Mouse (Mus musculus): Measurements from ENCODE around the gene Lix1l. TPM values are rescaled to one million over a fixed set of nuclear protein-coding genes. Genes with fewer than 3 reads are reported as not detected.
"Not testable (repeated sequence)": the region's sequence is repeated elsewhere in the genome, so short reads cannot be mapped to it uniquely, and the experiment has no call there.

Gene Lix1l
- polyA plus RNA-seq, 1 experiment from 2014 or later = 6.7 TPM

DNA sequence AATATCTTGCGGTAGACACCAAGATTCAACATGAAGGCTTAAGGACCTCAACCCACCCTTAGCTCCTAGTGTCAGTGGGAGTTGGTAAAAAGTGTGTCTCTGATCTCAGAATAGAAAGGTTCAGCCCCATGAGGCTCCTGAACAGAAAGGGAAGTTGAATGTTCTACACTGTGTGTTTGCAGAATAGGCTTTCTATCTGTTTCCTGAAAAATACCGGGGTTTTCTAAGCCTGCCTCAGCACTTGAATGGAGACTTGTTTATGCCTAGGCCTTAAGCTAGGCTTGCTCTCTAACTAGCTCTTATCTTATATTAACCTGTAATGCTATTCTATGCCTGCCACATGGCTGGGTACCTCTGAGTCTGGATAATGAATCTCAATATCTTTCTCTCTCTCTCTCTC is 60.0 kb downstream of the Lix1l start:
- Histone ChIP-seq H3K4me1 (0 out of 2 replicates have a peak, but pooled peaks cover 7% of the 10 kb centered on the region), H3K27me3 (replicated peaks) (no peaks in the 10 kb centered on the region), H3K36me3 (no peaks in the 10 kb centered on the region), H3K4me2 (replicated peaks) (no peak overlapping the region), H3K27ac (no peak overlapping the region), H3K9ac (no peak overlapping the region), H3K9me3 (no peaks in the 10 kb centered on the region), H3K4me3 (no peak overlapping the region)
- no peak for ATAC-seq (ENCODE audit: low FRiP score, low read depth)
- 87% methylated on average over 2 of the region's 2 CpGs for WGBS

DNA sequence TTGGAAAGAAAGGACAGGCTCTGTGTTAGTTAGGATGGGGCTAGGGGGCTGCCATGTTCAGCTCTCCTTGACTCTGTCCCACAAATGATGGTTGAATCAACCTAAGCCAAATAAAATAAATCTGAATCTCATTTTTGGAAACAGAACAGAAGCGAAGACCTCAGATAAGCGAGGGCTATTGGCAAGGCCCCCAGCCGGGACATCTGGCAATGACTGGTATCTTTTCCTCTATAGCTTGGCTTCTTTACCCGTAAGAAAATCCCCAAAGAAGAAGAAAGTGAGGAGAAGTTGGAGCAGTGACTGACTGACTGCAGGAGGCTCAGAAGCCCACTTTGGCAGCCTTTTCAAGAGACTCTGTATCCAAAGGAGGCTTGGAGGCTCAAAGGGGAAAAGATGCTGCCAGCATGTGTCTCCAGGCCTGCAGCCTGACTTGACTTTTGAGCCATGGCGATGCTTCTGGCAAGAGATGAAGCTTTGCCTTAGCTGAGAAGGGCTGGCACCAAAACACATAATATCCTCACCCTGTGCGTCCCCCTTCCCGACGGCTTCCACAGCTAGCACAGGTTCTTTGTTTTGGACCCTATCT is 61.9 kb downstream of the Lix1l start:
- 0 out of 2 replicates have a peak overlapping the region, but pooled peaks have one; percentile 21 for H3K9ac ChIP-seq
- peak overlapping the region; percentile 57 for H3K4me2 ChIP-seq (replicated peaks)
- no peak overlapping the region for H3K4me3 ChIP-seq
- no peak overlapping the region for H3K27ac ChIP-seq
- no peak for ATAC-seq (ENCODE audit: low FRiP score, low read depth)
- 54% methylated on average over 8 of the region's 8 CpGs for WGBS
- H3K9me3 ChIP-seq = no peaks in the 10 kb centered on the region
- H3K27me3 ChIP-seq (replicated peaks) = no peaks in the 10 kb centered on the region
- 0 out of 2 replicates have a peak, but pooled peaks cover 7% of the 10 kb centered on the region for H3K4me1 ChIP-seq
- no peaks in the 10 kb centered on the region for H3K36me3 ChIP-seq

DNA sequence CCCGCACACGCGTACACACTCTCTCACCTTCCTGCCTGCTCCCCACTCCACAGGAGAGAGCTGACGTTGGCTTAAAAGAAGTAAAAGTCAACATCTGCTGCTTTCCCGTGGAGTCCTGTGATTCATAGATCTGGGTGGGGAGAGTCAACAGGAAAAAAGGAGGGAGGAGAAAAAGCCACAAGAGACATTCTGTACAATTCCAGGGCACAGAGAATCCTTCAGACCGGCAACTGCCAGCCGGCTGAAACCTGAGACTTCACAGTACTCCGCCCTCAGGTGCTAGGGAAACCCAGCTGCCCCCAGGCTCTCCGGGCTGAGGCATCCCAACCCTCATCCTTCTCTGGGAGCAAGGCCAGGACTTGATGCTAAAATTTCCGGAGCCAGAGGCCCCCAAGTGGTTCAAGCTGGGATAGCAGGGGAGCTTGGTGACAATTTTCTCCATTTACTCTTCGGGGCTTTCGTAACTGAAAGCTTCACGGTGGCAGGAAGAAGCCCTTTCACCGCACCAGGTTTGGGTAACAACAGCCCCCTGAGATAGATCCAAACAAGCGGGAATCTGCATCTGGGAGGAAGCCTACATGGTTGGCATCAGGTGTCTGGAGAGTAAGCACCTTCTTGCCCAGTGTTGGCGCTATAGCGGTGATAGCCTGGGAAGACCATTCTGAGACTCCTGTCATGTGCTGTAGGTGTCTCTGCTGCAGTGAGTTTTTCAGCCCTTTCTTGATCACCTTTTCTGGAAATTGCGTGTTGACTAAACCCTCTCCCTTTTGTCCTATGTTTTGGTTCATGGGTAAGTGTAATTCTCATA is 62.7 kb downstream of the Lix1l start:
- no peak overlapping the region for H3K27ac ChIP-seq
- peak; percentile 87 for ATAC-seq (ENCODE audit: low FRiP score, low read depth)
- H3K36me3 ChIP-seq = no peaks in the 10 kb centered on the region
- H3K9ac ChIP-seq = 0 out of 2 replicates have a peak overlapping the region, but pooled peaks have one; percentile 21
- H3K4me1 ChIP-seq = 0 out of 2 replicates have a peak, but pooled peaks cover 7% of the 10 kb centered on the region
- H3K9me3 ChIP-seq = no peaks in the 10 kb centered on the region
- H3K27me3 ChIP-seq (replicated peaks) = no peaks in the 10 kb centered on the region
- H3K4me3 ChIP-seq = peak overlapping the region; percentile 18
- 6% methylated on average over 18 of the region's 18 CpGs for WGBS
- H3K4me2 ChIP-seq (replicated peaks) = peak overlapping the region; percentile 57

DNA sequence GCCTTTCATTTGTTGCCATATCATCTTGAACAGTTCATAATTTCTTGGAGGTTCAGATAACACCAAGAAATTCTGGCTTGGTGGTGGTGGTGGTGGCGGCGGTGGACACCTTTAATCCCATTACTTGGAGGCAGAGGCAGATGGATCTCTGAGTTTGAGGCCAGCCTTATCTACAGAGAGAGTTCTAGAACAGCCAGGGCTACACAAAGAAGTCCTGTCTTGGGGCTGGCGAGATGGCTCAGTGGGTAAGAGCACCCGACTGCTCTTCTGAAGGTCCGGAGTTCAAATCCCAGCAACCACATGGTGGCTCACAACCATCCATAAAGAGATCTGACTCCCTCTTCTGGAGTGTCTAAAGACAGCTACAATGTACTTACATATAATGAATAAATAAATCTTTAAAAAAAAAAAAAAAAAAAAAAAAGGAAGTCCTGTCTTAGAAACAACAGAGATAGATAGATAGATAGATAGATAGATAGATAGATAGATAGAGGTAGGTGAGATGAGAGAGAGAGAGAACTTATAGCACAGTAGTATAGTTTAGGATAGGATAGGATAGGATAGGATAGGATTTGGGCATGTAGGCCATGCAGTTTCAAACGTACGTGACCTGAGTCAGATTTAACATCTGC is 64.9 kb downstream of the Lix1l start:
- WGBS = 90% methylated on average over 7 of the region's 7 CpGs
- ATAC-seq (ENCODE audit: low FRiP score, low read depth) = not testable (repeated sequence)

DNA sequence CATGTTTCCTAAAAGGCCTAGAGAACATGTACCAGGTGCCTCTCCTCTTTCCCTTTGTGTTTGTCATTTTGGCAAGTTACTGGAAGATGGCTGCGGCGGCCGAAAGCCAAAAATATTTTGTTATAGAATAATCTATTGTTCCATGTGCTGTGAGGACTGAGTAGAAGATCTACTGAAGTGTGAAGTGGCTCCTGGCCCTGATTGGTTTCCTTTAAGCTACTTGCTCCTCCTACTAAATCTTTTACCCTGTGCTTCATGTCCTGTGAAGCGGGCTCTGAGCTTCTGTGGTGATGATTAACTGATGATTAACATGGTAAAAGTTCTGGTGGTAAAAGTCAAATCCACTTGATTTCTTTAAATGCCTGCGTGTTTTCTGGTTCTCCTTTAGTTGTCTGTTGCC is 66.0 kb downstream of the Lix1l start:
- no peak for ATAC-seq (ENCODE audit: low FRiP score, low read depth)
- H3K4me2 ChIP-seq (replicated peaks) = no peak overlapping the region
- no peak overlapping the region for H3K9ac ChIP-seq
- 97% methylated on average over 5 of the region's 5 CpGs for WGBS
- H3K9me3 ChIP-seq = no peaks in the 10 kb centered on the region
- no peak overlapping the region for H3K27ac ChIP-seq
- H3K27me3 ChIP-seq (replicated peaks) = peaks cover 8% of the 10 kb centered on the region
- peaks cover 12% of the 10 kb centered on the region; the same call in 1 of the 2 replicates for H3K4me1 ChIP-seq
- H3K4me3 ChIP-seq = no peak overlapping the region
- H3K36me3 ChIP-seq = no peaks in the 10 kb centered on the region

More for the DNA sequence above, 64.9 kb downstream of the Lix1l start:
- H3K9me3 ChIP-seq; H3K4me3 ChIP-seq; H3K9ac ChIP-seq; H3K27me3 ChIP-seq (replicated peaks); H3K36me3 ChIP-seq; H3K27ac ChIP-seq; H3K4me2 ChIP-seq (replicated peaks): not testable (repeated sequence)
- H3K4me1 ChIP-seq = peaks cover 12% of the 10 kb centered on the region; the same call in 1 of the 2 replicates

DNA sequence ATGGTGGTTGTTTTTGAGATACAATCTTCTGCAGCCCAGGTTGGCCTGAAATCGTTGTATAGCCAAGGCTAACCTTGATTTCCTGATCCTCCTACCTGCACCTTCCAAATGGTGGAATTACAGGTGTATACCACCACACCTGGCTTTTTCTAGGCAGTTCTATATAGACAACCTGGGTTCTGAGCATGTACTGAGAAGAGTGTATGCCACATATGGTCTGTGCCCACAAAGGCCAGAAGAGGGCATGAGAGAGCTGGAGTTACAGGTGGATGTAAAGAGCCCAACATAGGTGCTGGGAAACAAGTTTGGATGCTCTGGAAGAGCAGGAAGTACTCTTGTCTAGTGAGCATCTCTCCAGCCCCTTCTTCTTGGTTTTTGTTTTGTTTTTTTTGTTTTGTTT is 66.4 kb downstream of the Lix1l start:
- Histone ChIP-seq H3K27me3 (replicated peaks) (peaks cover 8% of the 10 kb centered on the region), H3K9me3 (no peaks in the 10 kb centered on the region), H3K4me3 (no peak overlapping the region), H3K36me3 (no peaks in the 10 kb centered on the region), H3K9ac (no peak overlapping the region), H3K27ac (no peak overlapping the region), H3K4me1 (peaks cover 12% of the 10 kb centered on the region; the same call in 1 of the 2 replicates), H3K4me2 (replicated peaks) (no peak overlapping the region)
- 43% methylated on average over 1 of the region's 1 CpGs for WGBS
- ATAC-seq (ENCODE audit: low FRiP score, low read depth) = no peak

DNA sequence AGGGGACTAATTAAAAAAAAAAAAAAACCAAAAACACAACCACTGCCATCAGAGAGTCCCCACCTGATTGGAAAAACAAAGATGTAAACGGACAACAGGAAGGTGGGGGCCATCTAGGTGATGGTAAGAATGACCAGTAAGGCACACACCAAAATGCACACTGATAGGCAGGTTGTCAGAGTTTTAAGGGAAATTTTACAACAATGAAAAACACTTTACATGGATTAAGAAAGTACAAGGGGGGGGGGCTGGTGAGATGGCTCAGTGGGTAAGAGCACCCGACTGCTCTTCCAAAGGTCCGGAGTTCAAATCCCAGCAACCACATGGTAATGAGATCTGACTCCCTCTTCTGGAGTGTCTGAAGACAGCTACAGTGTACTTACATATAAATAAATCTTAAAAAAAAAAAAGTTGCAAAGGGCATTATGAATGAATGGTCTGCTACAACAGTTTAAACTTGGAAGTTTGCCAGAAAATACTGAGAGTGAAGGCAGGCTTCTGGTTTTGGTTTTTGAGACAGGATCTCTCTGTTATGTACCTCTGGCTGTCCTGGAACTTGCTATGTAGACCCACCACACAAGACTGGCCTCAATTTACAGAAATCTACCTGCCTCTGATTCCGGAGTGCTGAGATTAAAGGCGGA is 67.6 kb downstream of the Lix1l start:
- no peaks in the 10 kb centered on the region for H3K36me3 ChIP-seq
- no peaks in the 10 kb centered on the region for H3K9me3 ChIP-seq
- H3K4me1 ChIP-seq = peaks cover 4% of the 10 kb centered on the region; the same call in 1 of the 2 replicates
- no peak for ATAC-seq (ENCODE audit: low FRiP score, low read depth)
- no peak overlapping the region for H3K27ac ChIP-seq
- 94% methylated on average over 5 of the region's 5 CpGs for WGBS
- H3K27me3 ChIP-seq (replicated peaks) = peaks cover 8% of the 10 kb centered on the region
- no peak overlapping the region for H3K4me2 ChIP-seq (replicated peaks)
- no peak overlapping the region for H3K4me3 ChIP-seq
- no peak overlapping the region for H3K9ac ChIP-seq

DNA sequence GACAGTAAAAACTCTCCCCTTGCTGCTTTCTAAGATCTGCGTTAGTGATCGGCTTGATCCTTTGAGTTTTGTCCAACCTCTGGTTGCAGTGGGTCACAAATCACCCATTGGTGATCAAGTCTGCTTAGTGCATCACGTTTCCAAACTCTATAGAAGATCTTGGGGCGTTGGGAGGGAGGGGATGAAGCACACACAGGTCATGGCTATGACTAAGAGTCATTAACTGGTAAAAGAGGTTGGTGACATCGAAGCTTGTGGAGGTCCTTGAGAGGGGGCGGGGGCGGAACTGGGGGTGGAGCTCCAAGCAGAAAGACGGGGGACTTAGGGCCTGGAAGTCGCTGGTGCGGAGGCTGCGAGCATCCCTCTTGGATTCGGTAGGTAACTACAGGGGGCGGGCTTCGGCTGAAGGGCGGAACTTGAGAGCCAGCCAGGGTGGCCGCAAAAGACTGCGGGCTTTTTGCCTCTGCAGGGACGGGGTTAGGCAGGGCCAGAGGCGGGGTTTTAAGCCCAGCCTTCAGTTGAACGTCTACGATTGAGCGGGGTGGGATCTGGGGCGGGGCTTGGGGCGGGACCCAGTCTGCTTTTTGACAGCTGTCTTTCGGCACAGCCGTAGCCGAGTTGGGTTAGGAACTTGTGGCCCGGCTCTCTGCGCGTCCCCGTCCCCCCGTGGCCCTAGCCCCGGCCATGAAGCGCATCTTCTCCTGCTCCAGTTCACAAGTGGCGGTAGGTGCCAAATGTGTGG is 68.9 kb downstream of the Lix1l start, which contains the start of gene Ankrd35:
Gene Ankrd35 (plus strand): TSS at position 405 of the 742 bp plus-strand sequence.
- peak within 1 kb of the TSS; percentile 29; the same call in 1 of the 2 replicates for H3K9ac ChIP-seq
- H3K9me3 ChIP-seq = no peaks in the 10 kb centered on the region
- H3K4me2 ChIP-seq (replicated peaks) = peak within 1 kb of the TSS; percentile 65
- 5% methylated on average over 35 of the region's 35 CpGs for WGBS
- peak within 1 kb of the TSS; percentile 32 for H3K4me3 ChIP-seq
- peak; percentile 86 for ATAC-seq (ENCODE audit: low FRiP score, low read depth)
- no peak within 1 kb of the TSS for H3K27ac ChIP-seq
- H3K4me1 ChIP-seq = peaks cover 4% of the 10 kb centered on the region; the same call in 1 of the 2 replicates
- no peaks in the 10 kb centered on the region for H3K36me3 ChIP-seq
- H3K27me3 ChIP-seq (replicated peaks) = peaks cover 8% of the 10 kb centered on the region

DNA sequence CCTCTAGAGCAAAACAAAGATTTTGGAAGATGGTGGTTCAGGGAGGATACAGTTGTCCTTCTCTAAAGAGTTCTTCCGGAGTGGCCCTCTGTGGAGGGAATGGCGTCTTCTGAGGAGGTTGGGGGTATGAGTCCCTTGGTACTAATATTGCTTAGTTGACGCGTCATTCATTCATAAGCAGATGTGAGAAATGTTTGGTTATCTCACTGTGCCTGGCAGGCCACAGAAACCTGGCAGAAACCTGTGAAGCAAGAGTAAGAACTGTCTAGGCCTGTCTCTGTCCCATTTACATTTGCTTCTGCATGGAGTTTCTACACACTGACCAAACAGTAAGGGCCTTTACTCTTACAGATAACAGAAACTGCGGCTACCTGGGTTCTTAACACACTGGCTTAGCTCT is 70.6 kb downstream of the Lix1l start:
- H3K9me3 ChIP-seq = no peaks in the 10 kb centered on the region
- no peak overlapping the region for H3K4me2 ChIP-seq (replicated peaks)
- H3K27ac ChIP-seq = no peak overlapping the region
- no peak for ATAC-seq (ENCODE audit: low FRiP score, low read depth)
- H3K4me3 ChIP-seq = no peak overlapping the region
- H3K27me3 ChIP-seq (replicated peaks) = peaks cover 8% of the 10 kb centered on the region
- WGBS = 93% methylated on average over 5 of the region's 5 CpGs
- H3K9ac ChIP-seq = no peak overlapping the region
- H3K36me3 ChIP-seq = no peaks in the 10 kb centered on the region
- H3K4me1 ChIP-seq = peaks cover 4% of the 10 kb centered on the region; the same call in 1 of the 2 replicates

DNA sequence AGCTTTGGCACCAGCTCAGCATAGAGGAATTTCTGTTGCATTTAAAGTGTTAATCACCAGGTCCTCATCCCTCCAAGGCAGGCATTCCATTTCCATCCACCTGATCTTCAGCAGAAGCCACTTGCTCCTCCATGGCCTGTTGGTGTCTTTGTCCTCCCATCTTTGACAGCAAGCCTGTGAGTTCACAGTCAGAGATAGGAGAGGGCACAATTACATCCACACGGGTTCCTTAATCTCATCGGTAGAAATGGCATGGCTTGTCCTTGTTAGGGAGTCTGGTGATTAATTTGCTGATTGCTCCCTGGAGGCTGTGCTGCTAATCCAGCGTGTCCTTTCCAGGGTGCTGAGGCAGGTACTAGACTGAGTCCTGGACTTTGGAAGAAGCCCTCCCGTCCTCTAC is 72.6 kb downstream of the Lix1l start:
- H3K9me3 ChIP-seq = no peaks in the 10 kb centered on the region
- no peak overlapping the region for H3K9ac ChIP-seq
- no peak overlapping the region for H3K4me3 ChIP-seq
- WGBS = 78% methylated on average over 4 of the region's 4 CpGs
- no peak overlapping the region for H3K4me2 ChIP-seq (replicated peaks)
- peaks cover 4% of the 10 kb centered on the region; the same call in 1 of the 2 replicates for H3K4me1 ChIP-seq
- no peaks in the 10 kb centered on the region for H3K36me3 ChIP-seq
- peaks cover 8% of the 10 kb centered on the region for H3K27me3 ChIP-seq (replicated peaks)
- no peak overlapping the region for H3K27ac ChIP-seq
- ATAC-seq (ENCODE audit: low FRiP score, low read depth) = no peak

DNA sequence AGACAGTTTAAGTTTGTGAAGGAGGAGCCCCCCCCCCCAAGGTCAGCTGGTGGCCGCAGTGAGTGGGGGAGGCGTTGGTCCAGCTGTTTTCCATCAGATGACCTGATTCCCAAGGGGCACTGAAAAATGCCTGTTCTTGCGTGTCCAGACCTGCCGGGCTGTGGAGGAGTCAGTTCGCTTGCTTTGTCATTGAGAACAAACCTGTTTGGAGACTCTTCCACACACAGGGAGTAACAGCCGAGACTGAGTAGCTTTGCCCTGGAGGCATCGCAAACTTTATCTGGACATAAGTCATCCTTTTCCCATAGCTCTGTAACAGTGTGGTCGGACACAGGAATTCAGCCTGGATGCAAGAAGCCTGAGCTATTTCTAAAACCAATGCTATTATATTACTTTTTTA is 73.5 kb downstream of the Lix1l start:
- 58% methylated on average over 8 of the region's 8 CpGs for WGBS
- H3K27me3 ChIP-seq (replicated peaks) = peaks cover 8% of the 10 kb centered on the region
- no peaks in the 10 kb centered on the region for H3K9me3 ChIP-seq
- no peak overlapping the region for H3K4me2 ChIP-seq (replicated peaks)
- no peak overlapping the region for H3K4me3 ChIP-seq
- no peaks in the 10 kb centered on the region for H3K36me3 ChIP-seq
- H3K4me1 ChIP-seq = peaks cover 4% of the 10 kb centered on the region; the same call in 1 of the 2 replicates
- no peak for ATAC-seq (ENCODE audit: low FRiP score, low read depth)
- H3K9ac ChIP-seq = no peak overlapping the region
- no peak overlapping the region for H3K27ac ChIP-seq

All from neural tube, embryonic 12.5 days (tissue).